Mouse (Mus musculus) activated CD4-positive, CD25-positive, alpha-beta regulatory T cell (primary cell): ENCODE data around the gene Cacna1a. TPM values are rescaled to one million over a fixed set of nuclear protein-coding genes. Genes with fewer than 3 reads are reported as not detected.

Experiments used
- polyA plus RNA-seq, 2 experiments: library from polyadenylated mRNA; unstranded; fragments of 100-300 nt; shearing (Covaris generic); gene quantifications; one replicate each; pipeline ENCODE4 v1.2.1; 2017

Cacna1a gene
- polyA plus RNA-seq = 10 to 100 TPM in 1 of 2 experiments, 1 to 10 TPM in 1; 8.6 to 13.1 TPM

DNA sequence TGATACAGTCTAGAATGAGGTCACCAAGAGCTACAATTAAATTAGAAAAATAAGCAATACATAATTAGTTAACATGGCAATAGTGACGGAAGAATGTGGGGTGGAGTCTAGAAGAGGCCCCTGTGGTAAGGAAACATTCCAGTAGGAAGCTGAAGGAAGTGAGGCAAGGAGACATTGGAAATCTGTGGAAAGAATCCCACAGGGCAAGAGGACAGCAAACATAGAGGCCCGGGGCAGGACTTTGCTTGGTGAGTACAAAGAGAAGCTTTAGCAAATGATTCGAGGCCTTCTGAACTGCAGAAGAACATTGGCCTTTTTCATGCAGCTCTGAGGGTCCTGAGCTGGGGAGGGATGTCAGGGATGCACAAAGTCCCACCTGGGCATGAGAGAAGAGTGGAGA is at the start of gene Cacna1a:
TSS of gene Cacna1a (plus strand) at position 166 of the 400 bp plus-strand sequence.

DNA sequence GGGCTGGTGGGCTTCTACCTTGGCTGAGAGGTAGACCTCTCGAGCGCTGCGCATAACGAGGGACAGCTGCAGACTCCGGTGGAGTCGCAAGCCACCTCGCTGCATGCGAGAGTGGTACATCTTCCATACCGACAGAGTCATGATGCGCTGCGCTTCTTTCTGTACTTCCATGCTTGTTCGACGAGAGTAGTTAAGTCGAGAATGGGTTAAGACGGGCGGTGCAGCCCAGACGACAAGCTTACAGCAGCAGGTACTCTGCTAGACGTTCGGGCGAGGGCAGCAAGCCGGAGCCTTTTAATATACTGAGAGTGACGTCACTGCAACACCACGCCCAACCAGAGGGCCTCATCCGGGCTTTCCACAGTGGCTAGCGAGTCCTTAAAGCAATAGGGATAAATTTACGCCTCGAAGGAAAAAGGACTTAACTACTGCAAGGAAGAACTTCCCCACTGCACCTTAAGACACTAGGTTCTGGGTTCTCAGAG is 274.4 kb downstream of the Cacna1a start, which contains the start of gene Ier2:
TSS of gene Ier2 (minus strand) at position 272 of the 485 bp plus-strand sequence.

DNA sequence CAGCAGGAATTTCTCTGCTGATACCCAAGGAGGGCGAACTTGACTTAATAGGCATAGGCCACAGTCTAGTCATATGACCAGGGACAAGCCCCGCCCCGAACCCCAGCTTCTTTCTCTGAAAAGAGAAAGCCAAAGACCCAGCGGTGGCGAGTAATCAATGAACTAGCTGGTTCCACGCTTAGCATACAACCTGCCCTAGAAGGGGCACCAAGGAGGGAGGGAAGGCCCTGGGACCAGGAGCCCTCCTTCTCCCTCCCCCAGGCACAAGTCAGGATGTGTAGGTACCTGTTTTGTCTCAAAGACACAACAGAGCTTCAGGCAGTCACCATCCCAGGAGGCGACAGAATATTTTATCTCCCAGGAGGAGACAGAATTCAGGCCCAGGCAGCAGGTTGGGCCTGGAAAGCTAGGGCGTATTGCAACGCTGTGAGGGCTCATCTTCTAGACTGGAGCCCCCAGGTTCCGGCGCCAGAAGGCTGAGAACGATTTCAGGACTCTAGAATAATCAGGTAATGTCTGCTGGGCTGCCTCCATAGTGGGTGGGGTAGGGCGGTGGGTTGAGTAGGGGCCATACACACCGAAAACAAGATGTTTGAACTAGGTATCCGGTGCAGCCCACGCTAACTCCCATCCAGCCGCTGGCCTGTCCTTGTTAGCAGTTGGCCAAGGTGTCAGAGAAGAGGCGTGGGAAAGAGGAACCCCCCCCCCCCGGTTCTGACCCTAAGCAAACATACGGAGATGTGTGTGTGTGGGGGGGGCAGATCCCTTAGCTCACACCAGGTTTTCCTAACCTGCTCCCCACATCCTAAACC is 298.2 kb downstream of the Cacna1a start, which contains the start of gene Trmt1:
TSS of gene Trmt1 (plus strand) at position 117 of the 812 bp plus-strand sequence.

DNA sequence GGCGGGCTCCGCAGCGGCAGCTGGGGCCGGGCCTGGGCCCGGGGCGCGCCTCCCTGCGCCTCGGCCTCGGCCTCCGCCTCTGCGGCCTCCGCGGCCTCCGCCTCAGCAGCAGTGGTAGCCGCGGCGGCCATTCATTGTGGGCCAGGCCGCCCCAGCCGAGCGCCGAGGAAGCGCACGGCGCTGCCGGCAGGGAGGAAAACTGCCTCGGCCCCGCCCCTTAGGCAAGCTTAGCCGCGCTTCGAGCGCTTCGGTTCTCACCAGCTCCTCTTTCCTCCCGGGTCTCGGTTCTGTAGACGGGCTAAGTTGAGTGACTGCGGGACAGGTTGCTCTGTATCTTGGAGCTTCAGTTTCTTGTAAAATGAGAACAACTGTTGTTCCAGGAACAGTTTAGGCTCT is 299.5 kb downstream of the Cacna1a start, which contains the start of gene Nacc1:
TSS of gene Nacc1 (minus strand) at position 158 of the 396 bp plus-strand sequence.

Other genes with a start within 250 kb of the Cacna1a start
- gene Cc2d1a, start 240.5 kb upstream of the Cacna1a start, polyA plus RNA-seq = 10 to 100 TPM; 28.8 to 41.8 TPM
- 1 to 10 TPM in 1 of 2 experiments, under 1 TPM in 1; 0.31 to 1.4 TPM for gene 4930432K21Rik, start 240.4 kb upstream of the Cacna1a start, polyA plus RNA-seq
- 1 to 10 TPM; 1.3 to 4.5 TPM for gene Nanos3, start 203.2 kb upstream of the Cacna1a start, polyA plus RNA-seq
- 10 to 100 TPM in 1 of 2 experiments, 1 to 10 TPM in 1; 6.8 to 15.0 TPM for gene Zswim4, start 151.4 kb upstream of the Cacna1a start, polyA plus RNA-seq
- gene D8Ertd738e, start 138.7 kb upstream of the Cacna1a start, polyA plus RNA-seq = 100 to 1,000 TPM; 287 to 296 TPM
- 100 to 1,000 TPM; 105 to 132 TPM for gene Mri1, start 131.1 kb upstream of the Cacna1a start, polyA plus RNA-seq
- 10 to 100 TPM; 33.8 to 36.6 TPM for gene Ccdc130, start 118.1 kb upstream of the Cacna1a start, polyA plus RNA-seq